Mouse (Mus musculus) heart, postnatal 0 days (tissue): ENCODE data around the gene Slc30a5.

Experiments used
- CTCF ChIP-seq: IDR thresholded peaks from 2 replicates; pipeline ENCODE4 v1.5.1; 2016; ENCODE audit warnings: antibody characterized with exemption, control low read depth, low read depth
- EP300 ChIP-seq: IDR thresholded peaks from 2 replicates; pipeline ENCODE4 v1.6.1; 2016; ENCODE audit warnings: antibody characterized with exemption, low read depth

- TF ChIP-seq CTCF (no peak), EP300 (no peak)
Observed at GRCm38 (mm10) chr13:100823863-100824262, 9.4 kb downstream of the Slc30a5 start.
